Mouse (Mus musculus) stomach, postnatal 0 days (tissue): ENCODE results near the gene Grap2. TPM values are rescaled to one million over a fixed set of nuclear protein-coding genes. Genes with fewer than 3 reads are reported as not detected.

Experiments
- ATAC-seq: fragments of 200-750 bp; cut with Nextera tagmentation; 2 replicates; pipeline ENCODE4 v1.8.0; 2017; ENCODE audit not compliant: low FRiP score, low TSS enrichment
- DNase-seq: peaks from one replicate; pipeline ENCODE4 v3.0.0-alpha.2; 2016; ENCODE audit warnings: low spot score
- H3K27ac ChIP-seq: fragments of 300-500 bp; sonication (generic); replicated peaks from 2 replicates; pipeline ENCODE4 v1.5.1; 2014; ENCODE audit warnings: mild to moderate bottlenecking, control low read depth
- H3K27me3 ChIP-seq: fragments of 300-500 bp; sonication (generic); 2 replicates; pipeline ENCODE4 v1.6.1; 2014; ENCODE audit warnings: low read length; ENCODE audit not compliant: control insufficient read depth, insufficient read depth
- H3K36me3 ChIP-seq: fragments of 300-500 bp; sonication (generic); 2 replicates; pipeline ENCODE4 v1.6.1; 2014; ENCODE audit warnings: low read length, mixed read lengths; ENCODE audit not compliant: control insufficient read depth, insufficient read depth
- H3K4me1 ChIP-seq: fragments of 300-500 bp; sonication (generic); replicated peaks from 2 replicates; pipeline ENCODE4 v1.6.1; 2014; ENCODE audit warnings: antibody characterized with exemption; ENCODE audit not compliant: control insufficient read depth, insufficient read depth
- H3K4me2 ChIP-seq: fragments of 300-500 bp; sonication (generic); replicated peaks from 2 replicates; pipeline ENCODE4 v1.6.1; 2014; ENCODE audit warnings: low read depth, mild to moderate bottlenecking, control low read depth, moderate library complexity
- H3K4me3 ChIP-seq: fragments of 300-500 bp; sonication (generic); 2 replicates; pipeline ENCODE4 v1.5.1; 2014; ENCODE audit warnings: low read depth, low read length, control low read depth
- H3K9ac ChIP-seq: fragments of 300-500 bp; sonication (generic); 2 replicates; pipeline ENCODE4 v1.6.1; 2014; ENCODE audit warnings: mild to moderate bottlenecking, low read length, control low read depth, mixed read lengths
- H3K9me3 ChIP-seq: fragments of 300-500 bp; sonication (generic); 2 replicates; pipeline ENCODE4 v1.6.1; 2016; ENCODE audit warnings: low read length; ENCODE audit not compliant: control insufficient read depth
- CTCF ChIP-seq: IDR thresholded peaks from 2 replicates; pipeline ENCODE4 v1.5.1; 2016; ENCODE audit warnings: antibody characterized with exemption, low read depth, mild to moderate bottlenecking, moderate library complexity
- EP300 ChIP-seq: optimal IDR thresholded peaks from 2 replicates; pipeline ENCODE3; 2016; ENCODE audit warnings: antibody characterized with exemption
- WGBS: fragments of 180-500 bp; shearing (Covaris S2); extraction: QIAGEN DNeasy Blood & Tissue Kit; methylation state at CpG from one replicate; pipeline ENCODE4 v1.1.7; 2014; 5-methylcytosine and 5-hydroxymethylcytosine counted together
- polyA plus RNA-seq: library from polyadenylated mRNA; unstranded; fragments of >200 nt; fragmentation: Nextera tagmentation; extraction: Ambion mirVana; gene quantifications from 2 replicates; pipeline ENCODE4 v1.2.1, GENCODE M21; 2015

Gene Grap2
- polyA plus RNA-seq, 1 experiment from 2014 or later = 0.15 TPM

- Histone ChIP-seq H3K27ac (peak overlapping the region; percentile 19; the same call in 1 of the 2 replicates), H3K9ac (no peak overlapping the region)
- ATAC-seq = peak; percentile 31
These were observed 101.1 kb downstream of the Grap2 start for GRCm38 (mm10) chr15:80673337-80674095.

DNA sequence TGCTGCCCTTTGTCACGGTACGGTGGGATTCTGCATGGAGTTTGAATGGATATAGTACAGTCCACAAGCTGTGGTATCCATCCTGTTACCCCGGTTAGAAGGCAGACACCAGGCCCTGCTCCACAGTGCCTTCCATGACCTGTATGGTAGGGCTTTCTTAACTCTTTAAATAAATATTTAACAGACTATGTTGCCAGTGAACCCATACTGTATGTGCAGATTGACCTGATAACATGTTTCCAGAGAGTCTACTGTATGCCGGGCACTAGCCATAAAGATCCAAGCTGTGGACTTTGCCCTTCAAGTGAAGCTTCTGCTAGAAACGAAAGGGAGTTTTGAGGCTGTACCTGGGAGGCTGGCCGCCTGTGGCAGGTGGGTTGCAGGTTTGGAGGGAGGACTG is 102.3 kb downstream of the Grap2 start:
- ATAC-seq (peak; percentile 60; the same call in 1 of the 2 replicates), DNase-seq (peak; percentile 49)
- 55% methylated on average over 6 of the region's 6 CpGs for WGBS
- peak overlapping the region; percentile 67 for H3K27ac ChIP-seq
- no peak for TF ChIP-seq CTCF
- no peak for TF ChIP-seq EP300
- H3K4me1 ChIP-seq = peaks cover 2% of the 10 kb centered on the region; the same call in 1 of the 2 replicates
- no peaks in the 10 kb centered on the region for H3K27me3 ChIP-seq
- no peaks in the 10 kb centered on the region for H3K9me3 ChIP-seq
- no peak overlapping the region for H3K4me3 ChIP-seq
- peak overlapping the region; percentile 23; the same call in 1 of the 2 replicates for H3K4me2 ChIP-seq
- no peaks in the 10 kb centered on the region for H3K36me3 ChIP-seq
- H3K9ac ChIP-seq = peak overlapping the region; percentile 23; the same call in 1 of the 2 replicates

More at GRCm38 (mm10) chr15:80673337-80674095, 101.1 kb downstream of the Grap2 start:
- Histone ChIP-seq H3K27me3 (no peaks in the 10 kb centered on the region), H3K4me1 (peaks cover 2% of the 10 kb centered on the region; the same call in 1 of the 2 replicates), H3K9me3 (no peaks in the 10 kb centered on the region), H3K4me2 (peak overlapping the region; percentile 77), H3K36me3 (no peaks in the 10 kb centered on the region), H3K4me3 (no peak overlapping the region)
- WGBS = 59% methylated on average over 4 of the region's 4 CpGs
- DNase-seq = peak; percentile 45
- TF ChIP-seq CTCF (no peak), EP300 (no peak)

DNA sequence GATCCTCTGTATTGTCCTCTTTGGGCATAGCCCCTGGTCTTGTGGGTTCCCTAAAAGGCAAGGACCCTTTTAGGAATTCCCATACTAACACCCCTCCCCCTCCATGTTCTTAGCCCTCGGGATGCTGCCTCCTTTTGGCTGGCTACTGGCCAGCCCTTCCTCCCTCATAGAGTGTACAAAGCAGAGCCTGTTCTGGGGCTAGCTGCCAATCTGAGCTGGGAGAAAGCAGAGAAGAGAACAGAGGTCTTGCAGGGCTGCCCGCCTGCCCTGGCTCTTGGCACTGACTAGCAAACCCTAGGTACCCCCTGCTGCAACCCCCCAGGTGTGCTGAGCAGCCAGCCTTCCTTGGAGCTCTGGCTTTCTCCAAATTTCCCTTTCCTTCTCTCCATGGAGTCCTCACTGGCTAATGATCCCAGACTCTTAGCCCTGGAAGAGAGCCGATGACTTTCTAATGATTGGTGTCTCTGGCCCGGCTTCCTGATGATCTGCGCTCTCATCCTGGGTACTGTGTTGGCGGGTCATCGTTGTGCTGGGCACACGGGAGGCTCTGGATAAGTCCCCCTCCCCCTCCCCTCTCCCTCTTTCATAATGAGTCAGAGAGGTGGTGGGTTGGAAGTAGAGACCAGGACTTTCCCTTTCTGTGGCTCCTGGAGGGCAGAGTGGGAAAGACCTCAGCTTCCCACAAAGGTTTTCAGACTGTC is 107.3 kb downstream of the Grap2 start:
- WGBS = 29% methylated on average over 8 of the region's 8 CpGs
- H3K4me1 ChIP-seq = peaks cover 8% of the 10 kb centered on the region; the same call in 1 of the 2 replicates
- no peak overlapping the region for H3K4me3 ChIP-seq
- no peaks in the 10 kb centered on the region for H3K36me3 ChIP-seq
- no peaks in the 10 kb centered on the region for H3K9me3 ChIP-seq
- TF ChIP-seq CTCF (no peak; the same call in 1 of the 2 replicates), EP300 (no peak)
- DNase-seq = peak; percentile 55
- H3K27me3 ChIP-seq = no peaks in the 10 kb centered on the region
- H3K27ac ChIP-seq = peak overlapping the region; percentile 5
- peak; percentile 35; the same call in 1 of the 2 replicates for ATAC-seq
- H3K9ac ChIP-seq = no peak overlapping the region
- no peak overlapping the region for H3K4me2 ChIP-seq

DNA sequence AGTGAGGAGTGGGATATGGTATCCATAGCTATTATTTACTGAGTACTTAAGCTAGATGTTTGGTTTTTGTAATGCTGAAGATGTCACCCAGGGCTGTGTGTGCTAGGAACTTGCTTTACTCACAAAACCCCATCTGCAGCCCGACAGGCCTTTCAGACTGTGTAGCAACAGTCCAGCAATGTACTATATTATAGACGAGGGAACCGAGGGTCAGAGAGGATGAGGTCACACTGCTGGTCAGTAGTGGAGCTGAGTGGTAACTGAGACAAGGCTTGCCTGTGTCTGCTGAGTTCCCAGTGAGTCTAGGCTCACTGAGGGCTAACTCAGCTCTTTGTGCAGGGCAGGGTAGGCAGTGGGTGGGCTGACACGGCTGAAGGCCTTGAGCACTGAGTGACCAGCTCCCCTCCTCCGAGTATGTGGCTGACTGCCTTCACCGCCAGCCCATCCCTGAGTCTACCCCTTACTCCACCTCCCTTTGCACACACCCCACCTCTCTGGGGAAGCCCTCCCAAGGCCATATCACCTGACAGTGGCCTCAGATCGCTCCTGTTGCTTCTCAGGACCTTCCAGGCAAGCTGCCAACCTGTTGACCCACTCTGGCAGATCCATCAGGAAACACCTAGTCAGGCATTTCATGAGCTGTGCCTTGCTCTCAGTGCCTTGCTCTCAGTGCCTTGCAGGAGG is 108.1 kb downstream of the Grap2 start:
- no peak overlapping the region for H3K4me3 ChIP-seq
- ATAC-seq (peak; percentile 28; the same call in 1 of the 2 replicates), DNase-seq (peak; percentile 46)
- H3K27me3 ChIP-seq = no peaks in the 10 kb centered on the region
- H3K9ac ChIP-seq = no peak overlapping the region
- no peaks in the 10 kb centered on the region for H3K9me3 ChIP-seq
- H3K4me2 ChIP-seq = no peak overlapping the region
- H3K27ac ChIP-seq = peak overlapping the region; percentile 40
- TF ChIP-seq EP300 (no peak), CTCF (no peak)
- peaks cover 8% of the 10 kb centered on the region; the same call in 1 of the 2 replicates for H3K4me1 ChIP-seq
- H3K36me3 ChIP-seq = no peaks in the 10 kb centered on the region
- WGBS = 39% methylated on average over 7 of the region's 7 CpGs

DNA sequence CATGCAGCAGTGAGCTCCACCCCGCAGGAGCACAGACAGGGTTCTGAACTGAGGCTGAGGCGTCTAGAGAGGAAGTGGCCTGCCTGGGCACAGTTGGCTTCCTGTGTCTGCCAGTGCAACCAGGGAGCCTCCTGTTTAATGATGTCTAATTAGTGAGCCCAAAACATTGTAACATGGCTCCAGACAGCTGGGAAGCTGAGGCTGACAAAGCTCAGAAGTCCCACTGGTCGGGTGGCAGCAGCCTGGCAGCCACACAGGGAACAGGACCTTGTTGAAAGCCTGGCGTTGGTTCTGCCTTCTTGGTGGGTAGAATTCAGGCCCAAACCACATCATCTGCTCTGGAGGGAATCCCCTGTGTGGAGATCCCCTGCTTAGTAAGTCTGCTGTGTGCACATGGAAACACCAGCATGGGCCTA is 109.1 kb downstream of the Grap2 start:
- H3K9me3 ChIP-seq = no peaks in the 10 kb centered on the region
- H3K4me2 ChIP-seq = no peak overlapping the region
- no peak overlapping the region for H3K4me3 ChIP-seq
- H3K27ac ChIP-seq = no peak overlapping the region; the same call in 1 of the 2 replicates
- H3K27me3 ChIP-seq = no peaks in the 10 kb centered on the region
- TF ChIP-seq EP300 (no peak), CTCF (no peak)
- no peak for DNase-seq
- H3K36me3 ChIP-seq = no peaks in the 10 kb centered on the region
- WGBS = 73% methylated on average over 4 of the region's 4 CpGs
- H3K4me1 ChIP-seq = peaks cover 8% of the 10 kb centered on the region; the same call in 1 of the 2 replicates
- no peak for ATAC-seq
- H3K9ac ChIP-seq = 0 out of 2 replicates have a peak overlapping the region, but pooled peaks have one; percentile 4
